Mouse (Mus musculus) MEL (cell line): ENCODE results near the gene Morc2a.

Experiments used
- BHLHE40 ChIP-seq: IDR thresholded peaks from 2 replicates; pipeline ENCODE4 v1.6.1; 2012; ENCODE audit warnings: low read depth, mild to moderate bottlenecking, inconsistent platforms, low read length, improper control_type of control experiment, borderline replicate concordance
- CTCF ChIP-seq, 3 experiments: IDR thresholded peaks in 2 of 3; conservative IDR thresholded peaks in 1 of 3; 2 replicates each; pipeline ENCODE4 v1.5.1; 2011 to 2012; ENCODE audit warnings: low read length in 3 of 3, low read depth in 2 of 3, mild to moderate bottlenecking in 2 of 3, improper control_type of control experiment in 1 of 3, inconsistent platforms in 1 of 3, mixed read lengths in 1 of 3, moderate library complexity in 1 of 3; ENCODE audit not compliant: control insufficient read depth in 1 of 3, insufficient read depth in 1 of 3, poor library complexity in 1 of 3, severe bottlenecking in 1 of 3
- KAT2A ChIP-seq: conservative IDR thresholded peaks from 2 replicates; pipeline ENCODE4 v1.6.1; 2012; ENCODE audit warnings: low read depth, low read length, improper control_type of control experiment, inconsistent platforms
- MAX ChIP-seq: IDR thresholded peaks from 2 replicates; pipeline ENCODE4 v1.6.1; 2011; ENCODE audit warnings: low read length, improper control_type of control experiment
- POLR2A ChIP-seq, 2 experiments: IDR thresholded peaks; 2 replicates each; pipeline ENCODE4 v1.6.1; 2011 to 2012; ENCODE audit warnings: low read length in 2 of 2, mild to moderate bottlenecking in 2 of 2, control low read depth in 1 of 2, improper control_type of control experiment in 1 of 2, low read depth in 1 of 2, moderate library complexity in 1 of 2; ENCODE audit not compliant: control insufficient read depth in 1 of 2, insufficient read depth in 1 of 2, poor library complexity in 1 of 2
- UBTF ChIP-seq: IDR thresholded peaks from 2 replicates; pipeline ENCODE4 v1.6.1; 2012; ENCODE audit warnings: low read depth, mild to moderate bottlenecking, inconsistent platforms, low read length, improper control_type of control experiment, moderate library complexity, borderline replicate concordance; ENCODE audit not compliant: insufficient read depth

DNA sequence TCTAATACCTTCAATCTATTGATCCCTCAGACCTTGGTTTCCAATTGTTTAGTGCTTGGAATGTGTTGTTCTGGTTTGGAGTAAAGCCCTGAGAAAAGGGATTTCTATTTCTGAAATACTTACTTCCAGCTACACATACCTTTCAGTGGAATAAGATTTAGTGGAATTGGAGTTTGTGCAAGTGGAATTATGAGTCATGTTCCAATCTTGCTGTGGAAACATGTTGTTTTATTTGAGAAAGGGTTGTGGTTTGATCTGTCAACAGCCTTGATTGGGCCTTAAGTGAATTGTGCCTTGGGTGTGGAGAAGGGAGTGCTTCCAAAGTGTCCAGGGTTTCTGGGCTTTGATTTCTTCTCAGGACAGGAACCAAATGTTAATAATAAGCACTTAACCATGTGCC, 20.9 kb downstream of the Morc2a start:
- TF ChIP-seq CTCF (IDR thresholded peaks at IDR 0.05 in 2 of 3, conservative IDR thresholded peaks at IDR 0.05 in 1 of 3; ENCODE audit: control insufficient read depth in 1 of 3, insufficient read depth in 1 of 3, low read depth in 2 of 3, low read length in 3 of 3, poor library complexity in 1 of 3, severe bottlenecking in 1 of 3) (no peak), UBTF (no peak), POLR2A (IDR thresholded peaks at IDR 0.05; ENCODE audit: control insufficient read depth in 1 of 2, insufficient read depth in 1 of 2, low read depth in 1 of 2, low read length in 2 of 2, poor library complexity in 1 of 2) (no peak), BHLHE40 (no peak), MAX (no peak), KAT2A (no peak)
